Mouse (Mus musculus): ENCODE measurements around the gene Macc1.
A peak's percentile ranks its signal among the peaks of the same experiment; 100 is the strongest.

DNA sequence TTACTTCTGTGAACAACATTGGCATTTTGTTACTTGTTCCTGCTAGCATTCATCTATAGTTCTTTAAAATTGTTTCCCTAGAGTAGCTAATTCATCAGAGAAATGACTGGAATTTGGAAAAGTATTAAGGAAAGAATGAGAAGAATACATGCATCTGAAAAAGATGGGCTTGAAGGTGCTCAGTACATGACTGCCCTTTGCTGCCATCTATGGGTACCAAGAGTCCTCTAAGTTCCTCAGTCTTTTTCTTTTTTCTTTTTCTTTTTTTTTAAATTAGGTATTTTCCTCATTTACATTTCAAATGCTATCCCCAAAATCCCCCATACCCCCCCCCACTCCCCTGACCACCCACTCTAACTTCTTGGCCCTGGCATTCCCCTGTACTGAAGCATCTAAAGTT lies 11.3 kb downstream of the Macc1 start:
- TF ChIP-seq CTCF (IDR thresholded peaks at IDR 0.05; ENCODE audit: borderline replicate concordance, extremely low read depth, insufficient read depth, insufficient read length) (peak; percentile 30; the same call in 1 of the 2 replicates), POLR2A (IDR thresholded peaks at IDR 0.05; ENCODE audit: borderline replicate concordance, extremely low read depth, insufficient read depth, insufficient read length, poor library complexity, severe bottlenecking) (no peak)
